Mouse (Mus musculus) thymus, adult 2 months (tissue): ENCODE data around the gene Lefty1.

Source experiments
- CTCF ChIP-seq: fragments of 200-500 bp; IDR thresholded peaks from 2 replicates; pipeline ENCODE4 v1.5.1; 2012; ENCODE audit warnings: mild to moderate bottlenecking, control low read depth, low read length, moderate library complexity, borderline replicate concordance; ENCODE audit not compliant: control insufficient read depth, poor library complexity, insufficient read depth; ENCODE audit errors: extremely low read depth
- POLR2A ChIP-seq: fragments of 200-500 bp; IDR thresholded peaks from 2 replicates; pipeline ENCODE4 v1.6.1; 2012; ENCODE audit warnings: mild to moderate bottlenecking, low read length, control low read depth, moderate library complexity; ENCODE audit not compliant: control insufficient read depth, poor library complexity, insufficient read depth; ENCODE audit errors: extremely low read depth

DNA sequence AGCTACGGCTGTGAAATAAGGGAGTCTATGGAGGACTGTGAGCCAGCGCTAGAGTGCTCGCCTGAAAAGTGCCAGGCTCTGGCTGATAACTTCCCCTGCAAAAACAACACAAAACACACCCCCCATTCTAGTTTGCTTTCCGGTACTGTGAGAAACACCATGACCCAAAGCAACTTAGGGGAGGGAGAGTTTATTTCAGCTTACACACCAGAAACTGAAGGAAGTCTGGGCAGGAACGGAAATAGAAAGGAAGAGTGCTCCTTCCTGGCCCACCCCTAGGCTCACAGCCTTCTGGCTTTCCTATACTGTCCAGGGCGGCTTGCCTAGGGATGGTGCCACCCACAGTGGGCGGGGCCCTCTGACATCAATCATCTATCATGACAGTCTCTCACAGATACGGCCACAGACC is 22.2 kb downstream of the Lefty1 start:
- TF ChIP-seq CTCF, result no peak
- TF ChIP-seq POLR2A, result no peak
